Mouse (Mus musculus) megakaryocyte, embryonic 14.5 days (primary cell): Measurements from ENCODE around the gene Hoxc6.

ENCODE experiments used
- FLI1 ChIP-seq: IDR thresholded peaks from 2 replicates; pipeline ENCODE4 v1.6.1; 2012; ENCODE audit warnings: low read length, inconsistent platforms, mixed read lengths
- GATA1 ChIP-seq: IDR thresholded peaks from 3 replicates; pipeline ENCODE4 v1.6.1; 2012; ENCODE audit warnings: mixed read lengths, low read length, inconsistent platforms, borderline replicate concordance

- TF ChIP-seq GATA1 (no peak), FLI1 (no peak)
Observed at GRCm38 (mm10) chr15:103028916-103029512, 31.0 kb downstream of the Hoxc6 start.
